Mouse (Mus musculus) midbrain, embryonic 13.5 days (tissue): ENCODE measurements at regions not wholly inside any gene's neighbourhood (a gene's known extent, or its start where the extent isn't known, plus 50 kb on each side); places are given as distances from the start of the nearest gene placed in this dataset.

Source experiments
- ATAC-seq: fragments of 200-750 bp; cut with Nextera tagmentation; 2 replicates; pipeline ENCODE4 v1.8.0; 2017; ENCODE audit warnings: mild to moderate bottlenecking, moderate TSS enrichment, moderate library complexity
- H3K27ac ChIP-seq: fragments of 300-500 bp; sonication (generic); 2 replicates; pipeline ENCODE4 v1.5.1; 2015; ENCODE audit warnings: inconsistent platforms, mild to moderate bottlenecking, moderate library complexity
- H3K27me3 ChIP-seq: fragments of 300-500 bp; sonication (generic); 2 replicates; pipeline ENCODE4 v1.6.1; 2015; ENCODE audit warnings: mild to moderate bottlenecking, inconsistent platforms
- H3K36me3 ChIP-seq: fragments of 300-500 bp; sonication (generic); 2 replicates; pipeline ENCODE4 v1.6.1; 2015; ENCODE audit warnings: mild to moderate bottlenecking, inconsistent platforms
- H3K4me1 ChIP-seq: fragments of 300-500 bp; sonication (generic); replicated peaks from 2 replicates; pipeline ENCODE4 v1.6.1; 2015; ENCODE audit warnings: inconsistent platforms
- H3K4me2 ChIP-seq: fragments of 300-500 bp; sonication (generic); replicated peaks from 2 replicates; pipeline ENCODE4 v1.6.1; 2015; ENCODE audit warnings: moderate library complexity, mild to moderate bottlenecking, inconsistent platforms
- H3K4me3 ChIP-seq: fragments of 300-500 bp; sonication (generic); replicated peaks from 2 replicates; pipeline ENCODE4 v1.5.1; 2015; ENCODE audit warnings: mild to moderate bottlenecking, inconsistent platforms
- H3K9ac ChIP-seq: fragments of 300-500 bp; sonication (generic); replicated peaks from 2 replicates; pipeline ENCODE4 v1.6.1; 2015; ENCODE audit warnings: mild to moderate bottlenecking, inconsistent platforms
- H3K9me3 ChIP-seq: fragments of 300-500 bp; sonication (generic); 2 replicates; pipeline ENCODE4 v1.6.1; 2016; ENCODE audit warnings: mild to moderate bottlenecking, inconsistent platforms
- WGBS: fragments of 180-500 bp; shearing (Covaris S2); methylation state at CpG from one replicate; pipeline ENCODE4 v1.1.7; 2015; 5-methylcytosine and 5-hydroxymethylcytosine counted together

- ATAC-seq: no peak
- Histone ChIP-seq H3K4me1 (peaks cover 9% of the 10 kb centered on the region; the same call in 1 of the 2 replicates), H3K27ac (no peak overlapping the region), H3K4me3 (no peak overlapping the region), H3K36me3 (no peaks in the 10 kb centered on the region), H3K9me3 (peaks cover 4% of the 10 kb centered on the region; the same call in 1 of the 2 replicates), H3K27me3 (no peaks in the 10 kb centered on the region), H3K4me2 (no peak overlapping the region), H3K9ac (no peak overlapping the region)
- 34% methylated on average over 6 of the region's 6 CpGs for WGBS
Observed at GRCm38 (mm10) chr17:45341573-45341972, 92.0 kb downstream of the Cdc5l start.

GRCm38 (mm10) chr17:45340851-45341250, 92.7 kb downstream of the Cdc5l start:
- Histone ChIP-seq H3K36me3 (no peaks in the 10 kb centered on the region), H3K9me3 (peaks cover 4% of the 10 kb centered on the region; the same call in 1 of the 2 replicates), H3K27ac (no peak overlapping the region), H3K9ac (no peak overlapping the region), H3K27me3 (no peaks in the 10 kb centered on the region), H3K4me3 (no peak overlapping the region), H3K4me2 (no peak overlapping the region), H3K4me1 (peaks cover 9% of the 10 kb centered on the region; the same call in 1 of the 2 replicates)
- 92% methylated on average over 4 of the region's 4 CpGs for WGBS
- no peak for ATAC-seq

- WGBS: 79% methylated on average over 11 of the region's 11 CpGs
- ATAC-seq: no peak
- Histone ChIP-seq H3K27me3 (no peaks in the 10 kb centered on the region), H3K4me2 (no peak overlapping the region), H3K9ac (no peak overlapping the region), H3K9me3 (peaks cover 3% of the 10 kb centered on the region; the same call in 1 of the 2 replicates), H3K36me3 (no peaks in the 10 kb centered on the region), H3K4me3 (no peak overlapping the region), H3K27ac (no peak overlapping the region), H3K4me1 (peaks cover 9% of the 10 kb centered on the region; the same call in 1 of the 2 replicates)
Observed at GRCm38 (mm10) chr17:45339226-45339625, 94.3 kb downstream of the Cdc5l start.

GRCm38 (mm10) chr17:45338086-45338485, 95.5 kb downstream of the Cdc5l start:
- Histone ChIP-seq H3K36me3 (no peaks in the 10 kb centered on the region), H3K4me1 (peaks cover 9% of the 10 kb centered on the region; the same call in 1 of the 2 replicates), H3K27ac (no peak overlapping the region), H3K9me3 (no peaks in the 10 kb centered on the region), H3K9ac (no peak overlapping the region), H3K4me2 (no peak overlapping the region), H3K27me3 (no peaks in the 10 kb centered on the region), H3K4me3 (no peak overlapping the region)
- ATAC-seq: no peak
- WGBS: 84% methylated on average over 4 of the region's 4 CpGs

GRCm38 (mm10) chr17:45335586-45336151, 97.9 kb downstream of the Cdc5l start:
- Histone ChIP-seq H3K36me3 (no peaks in the 10 kb centered on the region), H3K4me3 (no peak overlapping the region), H3K27ac (no peak overlapping the region), H3K9me3 (no peaks in the 10 kb centered on the region), H3K27me3 (no peaks in the 10 kb centered on the region), H3K9ac (no peak overlapping the region), H3K4me2 (no peak overlapping the region), H3K4me1 (no peaks in the 10 kb centered on the region)
- ATAC-seq: no peak
- WGBS: 94% methylated on average over 9 of the region's 9 CpGs

- Histone ChIP-seq H3K9ac (no peak overlapping the region), H3K36me3 (no peaks in the 10 kb centered on the region), H3K9me3 (no peaks in the 10 kb centered on the region), H3K4me3 (no peak overlapping the region), H3K4me1 (no peaks in the 10 kb centered on the region), H3K27ac (no peak overlapping the region), H3K27me3 (no peaks in the 10 kb centered on the region), H3K4me2 (no peak overlapping the region)
- 72% methylated on average over 13 of the region's 13 CpGs for WGBS
- ATAC-seq: no peak
Observed at GRCm38 (mm10) chr17:45334732-45335381, 98.7 kb downstream of the Cdc5l start.

GRCm38 (mm10) chr17:45332321-45332720, 101.2 kb downstream of the Cdc5l start:
- no peak overlapping the region for H3K9ac ChIP-seq
- H3K27ac ChIP-seq: no peak overlapping the region
- no peaks in the 10 kb centered on the region for H3K4me1 ChIP-seq
- no peak overlapping the region for H3K4me3 ChIP-seq
- no peak overlapping the region for H3K4me2 ChIP-seq
- no peak for ATAC-seq
- WGBS: 78% methylated on average over 12 of the region's 12 CpGs
- H3K27me3 ChIP-seq: no peaks in the 10 kb centered on the region
- H3K36me3 ChIP-seq: no peaks in the 10 kb centered on the region
- no peaks in the 10 kb centered on the region for H3K9me3 ChIP-seq

- Histone ChIP-seq H3K36me3 (no peaks in the 10 kb centered on the region), H3K9me3 (no peaks in the 10 kb centered on the region), H3K27me3 (no peaks in the 10 kb centered on the region), H3K4me2 (no peak overlapping the region), H3K27ac (no peak overlapping the region), H3K4me3 (no peak overlapping the region), H3K4me1 (peaks cover 15% of the 10 kb centered on the region), H3K9ac (no peak overlapping the region)
- no peak for ATAC-seq
- WGBS: 70% methylated on average over 9 of the region's 9 CpGs
Observed at GRCm38 (mm10) chr17:45329241-45329640, 104.3 kb downstream of the Cdc5l start.

GRCm38 (mm10) chr17:45326726-45327125, 106.8 kb downstream of the Cdc5l start:
- Histone ChIP-seq H3K4me2 (no peak overlapping the region), H3K36me3 (no peaks in the 10 kb centered on the region), H3K4me3 (no peak overlapping the region), H3K27ac (no peak overlapping the region), H3K27me3 (no peaks in the 10 kb centered on the region), H3K9me3 (no peaks in the 10 kb centered on the region), H3K4me1 (peaks cover 15% of the 10 kb centered on the region), H3K9ac (no peak overlapping the region)
- ATAC-seq: no peak
- 49% methylated on average over 10 of the region's 10 CpGs for WGBS

- H3K36me3 ChIP-seq: no peaks in the 10 kb centered on the region
- WGBS: 80% methylated on average over 7 of the region's 7 CpGs
- H3K27ac ChIP-seq: no peak overlapping the region
- peaks cover 17% of the 10 kb centered on the region for H3K4me1 ChIP-seq
- no peak overlapping the region for H3K4me3 ChIP-seq
- no peak for ATAC-seq
- no peak overlapping the region for H3K9ac ChIP-seq
- no peak overlapping the region for H3K4me2 ChIP-seq
- H3K27me3 ChIP-seq: no peaks in the 10 kb centered on the region
- H3K9me3 ChIP-seq: no peaks in the 10 kb centered on the region
Observed at GRCm38 (mm10) chr17:45326173-45326572, 107.4 kb downstream of the Cdc5l start.

GRCm38 (mm10) chr17:45322842-45323241, 110.7 kb downstream of the Cdc5l start:
- 57% methylated on average over 8 of the region's 8 CpGs for WGBS
- Histone ChIP-seq H3K27ac (no peak overlapping the region), H3K36me3 (no peaks in the 10 kb centered on the region), H3K4me2 (no peak overlapping the region), H3K9me3 (no peaks in the 10 kb centered on the region), H3K27me3 (no peaks in the 10 kb centered on the region), H3K4me1 (peaks cover 22% of the 10 kb centered on the region), H3K9ac (no peak overlapping the region), H3K4me3 (no peak overlapping the region)
- no peak for ATAC-seq

GRCm38 (mm10) chr17:45320074-45320473, 113.5 kb downstream of the Cdc5l start:
- Histone ChIP-seq H3K9me3 (no peaks in the 10 kb centered on the region), H3K4me2 (no peak overlapping the region), H3K9ac (no peak overlapping the region), H3K27me3 (no peaks in the 10 kb centered on the region), H3K4me3 (no peak overlapping the region), H3K36me3 (no peaks in the 10 kb centered on the region), H3K27ac (no peak overlapping the region), H3K4me1 (peaks cover 7% of the 10 kb centered on the region)
- ATAC-seq: no peak
- 77% methylated on average over 7 of the region's 7 CpGs for WGBS
